Comparison of ENCODE assay signal across 10 mouse cellular contexts in the genomic region with DNA sequence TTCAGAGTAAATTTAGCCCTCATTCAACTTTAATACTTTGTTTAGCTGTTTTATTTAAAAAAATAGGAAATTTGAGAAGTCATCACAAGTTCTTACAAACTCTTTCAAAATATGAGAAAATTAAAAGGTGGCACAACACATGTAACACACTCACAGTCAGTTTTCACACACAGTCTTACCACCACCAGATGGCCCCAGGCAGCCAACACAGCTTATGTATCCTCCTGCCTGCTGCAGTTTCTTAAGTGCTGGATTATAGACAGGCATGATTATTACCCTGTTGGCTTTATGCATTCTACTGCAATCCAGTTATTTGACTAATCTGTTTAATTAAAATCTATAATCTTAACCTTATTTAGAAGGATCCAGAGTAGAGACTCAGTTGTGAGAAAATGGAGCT. TPM values are rescaled to one million over a fixed set of nuclear protein-coding genes. Genes with fewer than 3 reads are reported as not detected.
DNase-seq lines count a peak whose midpoint lies in the region; ATAC-seq and TF ChIP-seq lines count a peak whose summit lies in the region.
"Had no signal": no experiment of that assay in that cellular context is flagged by ENCODE, and none has a peak within 500 bp of the region (broad histone marks: within the 10 kb centered on the region; RNA-seq: fewer than 3 reads in every experiment).

No protein-coding gene starts in this region.

- H3K36me3 ChIP-seq in forebrain, embryonic 14.5 days (ENCODE audit: control insufficient read depth, insufficient read depth, low read length), result peaks cover 7% of the 10 kb centered on the region
- no peaks in the 10 kb centered on the region; the same call in 1 of the 2 replicates for H3K36me3 ChIP-seq in forebrain, embryonic 11.5 days (ENCODE audit: control insufficient read depth, insufficient read depth, low read length)
- H3K36me3 ChIP-seq in hindbrain, embryonic 14.5 days (replicated peaks; ENCODE audit: control insufficient read depth, insufficient read depth), result peaks cover 13% of the 10 kb centered on the region; the same call in 1 of the 2 replicates
- H3K36me3 ChIP-seq: liver, embryonic 15.5 days had no signal

- no peaks in the 10 kb centered on the region for H3K9me3 ChIP-seq in forebrain, embryonic 14.5 days (replicated peaks; ENCODE audit: control insufficient read depth, low read length)
- no peaks in the 10 kb centered on the region for H3K9me3 ChIP-seq in forebrain, embryonic 11.5 days (ENCODE audit: control insufficient read depth, low read length)
- H3K9me3 ChIP-seq in hindbrain, embryonic 14.5 days (ENCODE audit: control insufficient read depth, low read length), result no peaks in the 10 kb centered on the region
- H3K9me3 ChIP-seq: G1E; liver, embryonic 15.5 days had no signal

- no peak overlapping the region for H3K4me2 ChIP-seq in forebrain, embryonic 14.5 days (ENCODE audit: low read length)
- H3K4me2 ChIP-seq in forebrain, embryonic 11.5 days (ENCODE audit: low read depth, low read length, severe bottlenecking), result no peak overlapping the region
- no peak overlapping the region for H3K4me2 ChIP-seq in hindbrain, embryonic 14.5 days (replicated peaks)
- H3K4me2 ChIP-seq: liver, embryonic 15.5 days had no signal

- TF ChIP-seq CTCF in left cerebral cortex, adult 2 months (IDR thresholded peaks at IDR 0.05), result peak; percentile 50

- H3K4me1 ChIP-seq in forebrain, embryonic 14.5 days (ENCODE audit: control insufficient read depth, insufficient read depth, low read length), result no peaks in the 10 kb centered on the region
- no peaks in the 10 kb centered on the region for H3K4me1 ChIP-seq in forebrain, embryonic 11.5 days (replicated peaks; ENCODE audit: control insufficient read depth, insufficient read depth, low read length)
- H3K4me1 ChIP-seq in hindbrain, embryonic 14.5 days (replicated peaks; ENCODE audit: control insufficient read depth, insufficient read depth, low read length), result no peaks in the 10 kb centered on the region
- H3K4me1 ChIP-seq: liver, embryonic 15.5 days had no signal

- peak; percentile 73 for ATAC-seq in forebrain, embryonic 14.5 days
- no peak for ATAC-seq in forebrain, embryonic 11.5 days (replicated peaks; ENCODE audit: low FRiP score)
- ATAC-seq in common myeloid progenitor, adult 5-6 weeks (replicated peaks; ENCODE audit: low read depth, poor library complexity, severe bottlenecking), result peak; percentile 35; the same call in 1 of the 2 replicates
- no peak for ATAC-seq in hindbrain, embryonic 14.5 days (ENCODE audit: low FRiP score)

- H3K27ac ChIP-seq in forebrain, embryonic 14.5 days (ENCODE audit: low read depth, low read length), result no peak overlapping the region
- no peak overlapping the region for H3K27ac ChIP-seq in forebrain, embryonic 11.5 days (ENCODE audit: low read depth, low read length)
- no peak overlapping the region for H3K27ac ChIP-seq in left cerebral cortex, adult 2 months
- H3K27ac ChIP-seq in hindbrain, embryonic 14.5 days, result no peak overlapping the region
- H3K27ac ChIP-seq: liver, embryonic 15.5 days had no signal

- H3K9ac ChIP-seq in forebrain, embryonic 14.5 days (ENCODE audit: low read length), result no peak overlapping the region
- no peak overlapping the region for H3K9ac ChIP-seq in forebrain, embryonic 11.5 days (ENCODE audit: low read length)
- no peak overlapping the region for H3K9ac ChIP-seq in hindbrain, embryonic 14.5 days
- H3K9ac ChIP-seq: liver, embryonic 15.5 days had no signal

- H3K4me3 ChIP-seq in forebrain, embryonic 14.5 days (ENCODE audit: low read depth, low read length), result no peak overlapping the region
- no peak overlapping the region for H3K4me3 ChIP-seq in forebrain, embryonic 11.5 days (ENCODE audit: low read depth, low read length)
- H3K4me3 ChIP-seq in left cerebral cortex, adult 2 months, result no peak overlapping the region
- H3K4me3 ChIP-seq in hindbrain, embryonic 14.5 days (replicated peaks; ENCODE audit: low read length), result no peak overlapping the region
- H3K4me3 ChIP-seq: liver, embryonic 15.5 days had no signal

- DNase-seq in forebrain, embryonic 14.5 days (ENCODE audit: low spot score), result peak; percentile 53
- DNase-seq in forebrain, embryonic 11.5 days (ENCODE audit: low spot score), result no peak
- no peak for DNase-seq in left cerebral cortex, adult 2 months (ENCODE audit: extremely low spot score in 1 of 2, low spot score in 2 of 2)
- no peak for DNase-seq in left cerebral cortex, adult 11 months (ENCODE audit: low spot score)
- DNase-seq in right cerebral cortex, postnatal 10 days (ENCODE audit: low spot score in 2 of 2), result peak; percentile 56 to 70
- no peak for DNase-seq in liver
- DNase-seq in hindbrain, embryonic 14.5 days (ENCODE audit: low spot score), result no peak

- intact Hi-C loops in left cerebral cortex, adult 2 months (cut with DNase I), result loop anchor here (5.0 to 10.0 kb wide), 3 partner anchors 148 to 1483 kb away; a partner anchor contains a TSS

- no peaks in the 10 kb centered on the region for H3K27me3 ChIP-seq in forebrain, embryonic 14.5 days (replicated peaks; ENCODE audit: control insufficient read depth, insufficient read depth, low read length)
- H3K27me3 ChIP-seq in forebrain, embryonic 11.5 days (ENCODE audit: control insufficient read depth, insufficient read depth, low read length), result no peaks in the 10 kb centered on the region
- H3K27me3 ChIP-seq in hindbrain, embryonic 14.5 days (ENCODE audit: control insufficient read depth, insufficient read depth, low read length), result no peaks in the 10 kb centered on the region
- H3K27me3 ChIP-seq: liver, embryonic 15.5 days had no signal

RNA-seq across cellular contexts. Expression of a gene that starts 12.1 kb away (rescaled TPM):
- polyA plus RNA-seq in forebrain, embryonic 14.5 days (2014; fragmentation: Nextera tagmentation; extraction: Ambion mirVana), result 18.5 and 22.7 TPM in 2 replicates
- 31.7 and 33.5 TPM in 2 replicates for polyA plus RNA-seq in forebrain, embryonic 11.5 days (2014; fragmentation: Nextera tagmentation; extraction: Ambion mirVana)
- 10 to 100 TPM; 23.3 to 25.5 TPM for total RNA-seq in left cerebral cortex, adult 2 months (2021)
- 37.7 and 51.4 TPM in 2 replicates for total RNA-seq in common myeloid progenitor, adult 5-6 weeks (2017)
- 22.0 and 30.4 TPM in 2 replicates for polyA plus RNA-seq in hindbrain, embryonic 14.5 days (2014; fragmentation: Nextera tagmentation; extraction: Ambion mirVana)

Comparison
In these comparisons a context has a peak if more than half of its experiments do, and no peak if none do; other contexts are left out.
1. ATAC-seq: peak in forebrain, embryonic 14.5 days (single experiment) and common myeloid progenitor, adult 5-6 weeks (single experiment); none in forebrain, embryonic 11.5 days (single experiment) and hindbrain, embryonic 14.5 days (single experiment).
2. DNase-seq: peak in forebrain, embryonic 14.5 days (single experiment) and right cerebral cortex, postnatal 10 days (2 of 2); none in forebrain, embryonic 11.5 days (single experiment), left cerebral cortex, adult 2 months (0 of 2), left cerebral cortex, adult 11 months (single experiment), liver (single experiment) and hindbrain, embryonic 14.5 days (single experiment).